Mouse (Mus musculus): ENCODE measurements around the gene Ldha. TPM values are rescaled to one million over a fixed set of nuclear protein-coding genes. Genes with fewer than 3 reads are reported as not detected.
"Not testable (repeated sequence)": the region's sequence is repeated elsewhere in the genome, so short reads cannot be mapped to it uniquely, and the experiment has no call there.

Gene Ldha
- 2,643 and 3,168 TPM in 2 replicates for polyA plus RNA-seq (2016; fragmentation: Nextera tagmentation; extraction: Ambion mirVana)

DNA sequence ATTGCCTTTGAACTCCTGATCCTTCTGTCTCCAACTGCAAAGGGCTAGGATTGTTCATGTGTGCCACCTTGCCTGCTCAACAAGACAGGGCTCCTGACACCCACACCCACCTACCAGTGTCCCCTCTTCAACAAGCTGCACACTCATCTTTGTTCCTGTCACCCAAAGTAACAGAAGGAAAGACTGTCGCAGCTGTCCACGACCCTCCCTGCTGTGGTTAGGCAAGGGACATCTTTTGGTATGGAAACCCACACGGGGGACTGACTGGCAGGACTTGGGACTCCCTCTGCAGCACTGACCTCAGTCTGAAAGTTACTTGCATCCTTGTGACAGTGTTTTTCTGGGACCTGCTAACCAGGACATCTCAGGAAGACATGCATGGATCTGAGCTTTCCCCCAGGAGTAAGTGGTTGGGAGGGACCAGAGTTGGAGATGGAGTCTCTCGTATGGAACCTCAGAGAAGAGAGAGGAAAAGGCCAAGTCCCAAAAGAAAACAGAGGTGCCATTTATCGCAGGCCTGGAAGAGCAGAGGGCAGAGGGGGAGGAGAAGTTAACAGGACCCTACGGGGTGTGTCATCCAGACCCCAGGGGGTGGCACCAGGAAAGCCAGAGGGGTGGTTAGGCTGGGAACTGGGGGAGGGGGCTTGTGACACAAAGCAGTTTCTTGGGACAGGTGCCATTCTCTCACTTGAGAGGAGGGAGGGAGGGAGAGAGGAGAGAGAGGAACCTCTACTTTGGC lies at the start of gene Ldha:
Ldha (plus strand) TSS at position 689 of the 739 bp plus-strand sequence.
- WGBS: 22% methylated on average over 6 of the region's 6 CpGs

DNA sequence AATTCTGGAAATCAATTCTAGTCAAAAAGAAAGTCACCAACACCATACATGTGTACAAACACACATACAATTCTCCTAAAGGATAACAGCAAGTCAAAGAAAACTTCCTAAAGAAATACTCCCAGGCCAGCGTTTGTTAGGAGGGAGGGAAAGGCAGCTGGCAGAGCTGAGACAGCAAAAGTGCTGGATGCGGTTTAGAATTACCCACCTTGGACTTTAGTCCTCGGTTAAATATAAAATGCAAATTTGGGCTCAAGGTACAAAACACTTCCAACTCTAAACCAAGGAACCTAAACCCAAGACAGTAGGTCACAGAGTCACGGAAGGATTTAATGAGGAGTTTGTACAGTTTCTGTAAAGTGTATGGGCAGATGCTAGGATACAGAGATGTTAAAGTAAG lies 47.4 kb upstream of the Ldha start:
- whole genome bisulfite sequencing: 88% methylated on average over 4 of the region's 4 CpGs
- Histone ChIP-seq H3K4me1 (peaks cover 23% of the 10 kb centered on the region), H3K4me3 (no peak overlapping the region), H3K9me3 (no peaks in the 10 kb centered on the region), H3K36me3 (replicated peaks) (peaks cover 28% of the 10 kb centered on the region), H3K27me3 (replicated peaks; ENCODE audit: low read depth, poor library complexity, severe bottlenecking) (no peaks in the 10 kb centered on the region), H3K27ac (replicated peaks) (no peak overlapping the region)
- DNase-seq (ENCODE audit: low spot score): no peak

More for the DNA sequence above, at the start of gene Ldha:
- no peak for DNase-seq (ENCODE audit: low spot score)
- peaks cover 32% of the 10 kb centered on the region for H3K27me3 ChIP-seq (replicated peaks; ENCODE audit: low read depth, poor library complexity, severe bottlenecking)
- H3K4me1 ChIP-seq: peaks cover 65% of the 10 kb centered on the region
- H3K4me3 ChIP-seq: no peak within 1 kb of the TSS
- H3K9me3 ChIP-seq: no peaks in the 10 kb centered on the region
- no peak within 1 kb of the TSS; the same call in 1 of the 2 replicates for H3K27ac ChIP-seq (replicated peaks)
- no peaks in the 10 kb centered on the region for H3K36me3 ChIP-seq (replicated peaks)

DNA sequence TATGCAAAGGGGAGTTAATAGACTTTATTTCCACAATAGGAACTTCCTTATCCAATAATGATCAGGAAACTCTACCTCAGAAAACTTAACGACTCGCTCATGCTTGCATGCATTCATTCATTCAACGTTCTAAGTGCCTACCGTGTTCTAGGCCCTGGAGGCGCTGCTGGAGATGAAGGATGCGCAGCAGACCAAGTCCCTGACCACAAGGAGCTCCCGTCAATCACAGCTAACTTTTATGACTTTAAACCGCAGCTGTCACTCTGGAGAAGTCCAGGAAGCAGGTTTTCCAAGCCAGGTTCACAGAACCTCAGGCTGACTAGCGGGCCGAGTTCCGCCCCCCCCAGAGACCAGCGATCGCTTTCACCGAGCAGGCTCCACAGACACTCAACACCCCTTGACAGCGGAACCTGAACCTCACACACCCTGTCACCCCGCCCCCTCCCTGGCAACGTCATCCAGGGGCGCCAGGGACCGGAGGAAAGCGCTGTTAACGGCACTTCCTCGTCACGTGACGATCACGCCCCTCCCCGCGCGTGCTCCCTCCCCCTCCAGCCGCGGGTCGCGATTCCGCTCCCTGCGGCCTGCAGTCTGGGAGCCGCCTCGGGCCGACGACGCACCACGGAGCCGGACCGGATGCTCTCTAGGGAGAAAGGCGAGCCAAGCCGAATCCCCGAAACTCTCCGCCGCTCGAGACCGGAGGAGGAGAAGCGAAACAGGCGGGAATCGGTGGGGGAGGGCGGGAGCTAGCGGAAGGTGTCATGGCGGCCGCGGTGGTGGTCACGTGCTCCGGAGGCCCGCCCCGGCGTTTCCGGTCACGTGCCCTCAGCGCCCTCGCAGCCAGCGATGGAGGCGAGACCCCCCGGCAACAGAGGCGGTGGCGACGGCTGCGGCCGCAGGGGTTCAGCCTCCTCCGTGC lies 45.7 kb upstream of the Ldha start, which contains the start of the genes Hps5 and Gtf2h1:
Hps5 (minus strand) TSS at position 778 of the 919 bp plus-strand sequence.
Gtf2h1 (plus strand) TSS at position 817 of the 919 bp plus-strand sequence.
- DNase-seq (ENCODE audit: low spot score): peak; percentile 98
- Histone ChIP-seq H3K36me3 (replicated peaks) (peaks cover 28% of the 10 kb centered on the region), H3K4me3 (peak within 1 kb of the TSS; percentile 96), H3K27ac (replicated peaks) (peak within 1 kb of the TSS; percentile 100), H3K9me3 (no peaks in the 10 kb centered on the region), H3K27me3 (replicated peaks; ENCODE audit: low read depth, poor library complexity, severe bottlenecking) (no peaks in the 10 kb centered on the region), H3K4me1 (peaks cover 23% of the 10 kb centered on the region)
- WGBS: under 1% methylated on average over 75 of the region's 75 CpGs

DNA sequence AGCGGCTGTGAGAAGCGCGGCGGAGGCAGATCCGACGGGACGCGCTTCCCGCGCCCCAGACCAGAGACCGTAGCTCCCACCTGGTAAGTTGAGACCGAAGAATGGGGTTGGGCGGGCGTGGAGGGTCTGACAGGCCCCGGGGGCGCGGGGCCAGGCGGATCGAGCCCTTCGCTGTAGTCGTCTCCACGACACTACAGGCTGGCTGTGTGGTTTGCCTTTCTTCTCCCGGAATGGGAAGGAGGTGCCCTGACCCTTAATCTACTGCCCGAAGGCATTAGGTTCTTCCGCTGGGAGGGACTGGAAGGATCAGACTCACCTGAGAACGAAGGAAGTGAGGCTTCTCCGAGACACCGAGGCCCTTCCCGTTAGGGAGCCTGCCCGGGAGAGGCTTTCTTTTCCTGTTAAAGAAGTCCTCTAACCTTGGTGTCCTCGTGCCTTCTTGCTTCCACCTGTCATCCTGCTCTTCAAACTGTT lies 45.0 kb upstream of the Ldha start:
- Histone ChIP-seq H3K36me3 (replicated peaks) (peaks cover 31% of the 10 kb centered on the region), H3K9me3 (no peaks in the 10 kb centered on the region), H3K4me3 (peak overlapping the region; percentile 96), H3K27me3 (replicated peaks; ENCODE audit: low read depth, poor library complexity, severe bottlenecking) (no peaks in the 10 kb centered on the region), H3K4me1 (peaks cover 23% of the 10 kb centered on the region), H3K27ac (replicated peaks) (peak overlapping the region; percentile 100)
- no peak for DNase-seq (ENCODE audit: low spot score)
- WGBS: under 1% methylated on average over 31 of the region's 31 CpGs

DNA sequence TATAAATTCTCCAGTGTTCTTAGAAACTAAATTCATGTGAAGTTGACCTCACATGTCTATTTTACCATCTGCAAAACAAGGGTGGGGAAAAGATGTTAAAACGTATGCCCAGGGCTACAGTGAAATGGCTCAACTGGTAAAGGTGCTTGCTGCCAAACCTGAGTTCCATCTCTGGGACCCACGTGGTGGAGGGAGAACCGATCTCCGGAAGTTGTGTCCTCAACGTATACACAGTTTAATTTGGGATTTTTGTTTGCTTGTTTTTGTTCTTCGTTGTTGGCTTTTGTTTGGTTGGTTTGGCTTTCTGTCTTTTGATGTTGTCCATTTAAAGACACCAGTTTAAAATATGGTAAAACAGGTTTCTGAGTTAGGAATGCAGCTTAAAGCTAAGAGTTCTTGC lies 44.5 kb upstream of the Ldha start:
- H3K36me3 ChIP-seq (replicated peaks): peaks cover 37% of the 10 kb centered on the region
- H3K4me3 ChIP-seq: peak overlapping the region; percentile 96
- no peak for DNase-seq (ENCODE audit: low spot score)
- no peaks in the 10 kb centered on the region for H3K27me3 ChIP-seq (replicated peaks; ENCODE audit: low read depth, poor library complexity, severe bottlenecking)
- H3K4me1 ChIP-seq: peaks cover 23% of the 10 kb centered on the region
- no peak overlapping the region for H3K27ac ChIP-seq (replicated peaks)
- H3K9me3 ChIP-seq: no peaks in the 10 kb centered on the region
- 58% methylated on average over 6 of the region's 6 CpGs for WGBS

DNA sequence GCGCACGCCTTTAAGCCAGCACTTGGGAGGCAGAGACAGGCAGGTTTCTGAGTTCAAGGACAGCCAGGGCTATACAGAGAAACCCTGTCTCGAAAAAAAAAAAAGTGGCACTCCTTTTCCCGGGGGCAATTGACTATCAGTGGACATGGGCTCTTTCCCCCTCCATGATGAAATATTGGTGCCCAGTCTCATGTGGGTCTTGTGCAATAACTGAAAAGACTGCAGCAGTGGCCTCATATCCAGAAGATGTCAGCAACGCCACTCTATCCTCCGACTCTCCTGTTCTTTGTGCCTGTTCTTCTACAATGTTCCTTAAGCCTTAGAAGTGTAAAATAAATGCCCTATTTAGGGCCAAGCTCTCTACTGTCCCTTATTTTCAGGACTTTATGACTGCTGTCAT lies 30.9 kb upstream of the Ldha start:
- Histone ChIP-seq H3K4me1 (no peaks in the 10 kb centered on the region), H3K36me3 (replicated peaks) (peaks cover 97% of the 10 kb centered on the region), H3K27me3 (replicated peaks; ENCODE audit: low read depth, poor library complexity, severe bottlenecking) (no peaks in the 10 kb centered on the region), H3K27ac (replicated peaks) (no peak overlapping the region), H3K9me3 (no peaks in the 10 kb centered on the region), H3K4me3 (no peak overlapping the region)
- WGBS: 95% methylated on average over 6 of the region's 6 CpGs
- no peak for DNase-seq (ENCODE audit: low spot score)

DNA sequence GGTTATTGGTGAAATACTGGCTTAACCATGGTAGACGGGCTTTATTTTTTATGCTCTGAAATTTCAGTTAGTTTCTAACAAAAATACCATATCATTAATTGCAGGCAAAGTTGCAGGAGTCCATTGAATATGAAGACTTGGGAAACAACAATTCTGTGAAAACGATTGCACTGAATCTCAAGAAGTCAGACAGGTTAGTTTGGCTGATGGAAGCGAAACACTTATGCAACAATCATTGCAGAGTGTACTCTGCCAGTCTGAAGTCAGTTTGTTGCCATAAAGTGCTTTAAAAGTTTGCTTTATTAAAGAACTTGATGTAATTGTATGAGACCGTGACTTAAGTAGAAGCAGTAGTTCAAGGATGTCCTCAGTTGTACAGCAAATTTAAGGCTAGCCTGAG lies 27.3 kb upstream of the Ldha start:
- DNase-seq (ENCODE audit: low spot score): no peak
- Histone ChIP-seq H3K36me3 (replicated peaks) (peaks cover 95% of the 10 kb centered on the region), H3K27me3 (replicated peaks; ENCODE audit: low read depth, poor library complexity, severe bottlenecking) (no peaks in the 10 kb centered on the region)

DNA sequence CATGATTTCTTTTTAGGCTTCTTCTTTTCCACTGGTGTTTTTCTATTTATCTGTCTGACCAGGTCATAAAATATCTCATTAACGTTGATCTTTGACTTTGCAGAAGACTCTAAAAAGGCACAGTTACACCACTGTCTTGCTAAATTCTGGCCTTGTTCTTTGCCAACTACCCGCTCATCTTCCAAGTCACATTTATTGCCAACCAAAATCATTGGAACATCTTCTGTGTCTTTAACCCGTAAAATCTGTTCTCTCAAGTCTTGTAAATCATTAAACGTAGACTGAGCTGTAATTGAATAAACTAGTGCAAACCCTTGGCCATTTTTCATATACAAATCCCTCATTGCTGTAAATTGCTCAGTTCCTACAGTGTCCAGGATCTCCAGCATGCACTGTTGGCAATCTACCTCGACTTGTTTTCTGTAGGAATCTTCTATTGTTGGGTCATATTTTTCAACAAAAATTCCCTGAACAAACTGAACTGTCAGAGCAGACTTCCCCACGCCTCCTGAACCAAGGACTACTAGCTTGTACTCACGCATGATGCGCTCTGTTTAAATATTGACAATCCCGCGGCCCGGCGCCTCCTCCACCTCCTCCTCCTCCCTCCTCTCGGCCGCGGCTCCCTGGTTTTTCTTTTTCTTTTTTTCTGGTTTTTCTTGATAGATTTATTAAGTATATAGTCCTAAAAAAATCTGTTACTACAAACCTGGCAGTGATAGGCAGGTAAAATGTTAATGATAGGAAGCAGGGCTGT lies 20.2 kb upstream of the Ldha start:
- H3K4me1 ChIP-seq; H3K27ac ChIP-seq (replicated peaks); DNase-seq (ENCODE audit: low spot score); H3K27me3 ChIP-seq (replicated peaks; ENCODE audit: low read depth, poor library complexity, severe bottlenecking); H3K4me3 ChIP-seq; H3K9me3 ChIP-seq: not testable (repeated sequence)
- WGBS: 93% methylated on average over 15 of the region's 15 CpGs
- peaks cover 79% of the 10 kb centered on the region for H3K36me3 ChIP-seq (replicated peaks)

More for the DNA sequence above, 27.3 kb upstream of the Ldha start:
- no peaks in the 10 kb centered on the region for H3K9me3 ChIP-seq
- H3K4me1 ChIP-seq: no peaks in the 10 kb centered on the region
- H3K4me3 ChIP-seq: no peak overlapping the region
- 93% methylated on average over 4 of the region's 4 CpGs for WGBS
- no peak overlapping the region for H3K27ac ChIP-seq (replicated peaks)

DNA sequence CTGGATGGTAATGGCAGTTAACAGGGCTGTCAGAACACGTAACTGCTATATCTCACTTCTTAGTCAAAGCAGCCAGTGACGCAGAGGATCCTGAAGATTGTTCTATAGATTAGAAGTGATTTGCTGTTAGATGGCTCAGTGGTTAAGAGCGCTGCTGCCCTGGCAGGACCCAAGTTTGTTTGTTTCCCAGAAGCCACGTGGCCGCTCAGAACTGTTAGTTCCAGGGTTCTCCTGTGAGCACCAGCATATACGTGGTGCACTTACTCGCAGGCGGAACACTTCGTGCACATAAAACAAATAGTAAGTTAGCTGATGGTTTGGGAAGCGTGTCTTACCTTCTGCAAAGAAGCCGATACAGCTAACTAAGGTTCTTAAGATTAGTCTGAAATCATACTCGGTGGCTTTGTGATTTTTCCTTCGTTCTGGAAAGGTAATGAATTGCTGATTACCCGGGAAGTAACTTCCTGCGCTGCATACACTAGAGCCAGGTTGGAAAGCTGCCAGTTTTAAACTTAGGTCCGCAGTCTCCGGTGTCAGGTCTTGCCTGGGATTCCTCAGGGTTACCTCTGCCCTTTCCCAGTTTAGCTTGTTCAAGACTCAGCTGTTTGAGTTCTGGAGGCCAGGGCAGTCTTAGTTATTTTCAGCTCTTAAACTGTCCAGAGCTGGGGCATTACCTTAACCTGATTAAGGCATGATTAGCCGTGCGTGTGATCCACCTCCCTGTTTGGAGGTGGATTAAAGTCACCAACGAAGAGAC lies 14.1 kb upstream of the Ldha start:
- Histone ChIP-seq H3K4me3 (no peak overlapping the region), H3K9me3 (no peaks in the 10 kb centered on the region), H3K4me1 (peaks cover 7% of the 10 kb centered on the region), H3K27ac (replicated peaks) (no peak overlapping the region), H3K36me3 (replicated peaks) (peaks cover 25% of the 10 kb centered on the region), H3K27me3 (replicated peaks; ENCODE audit: low read depth, poor library complexity, severe bottlenecking) (no peaks in the 10 kb centered on the region)
- no peak for DNase-seq (ENCODE audit: low spot score)
- WGBS: 81% methylated on average over 20 of the region's 20 CpGs

DNA sequence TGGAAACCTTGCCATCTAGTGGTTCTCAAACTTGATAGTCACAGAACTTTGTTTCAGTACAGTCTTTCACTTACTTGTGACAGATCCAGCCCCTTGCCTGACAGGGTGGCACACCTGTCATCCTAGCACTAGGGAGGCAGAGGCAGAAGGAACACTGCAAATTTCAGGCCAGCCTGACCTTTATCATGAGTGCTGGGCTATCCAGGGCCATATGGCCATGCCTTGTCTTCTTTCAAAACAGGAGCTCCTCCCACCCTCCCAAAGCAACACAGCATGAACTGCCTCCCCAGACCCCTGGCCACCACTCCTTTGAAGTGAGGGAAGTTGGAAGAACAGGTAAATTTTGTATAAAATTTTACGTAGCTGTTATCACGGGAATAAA lies 13.5 kb upstream of the Ldha start:
- Histone ChIP-seq H3K36me3 (replicated peaks) (peaks cover 19% of the 10 kb centered on the region), H3K27me3 (replicated peaks; ENCODE audit: low read depth, poor library complexity, severe bottlenecking) (no peaks in the 10 kb centered on the region), H3K4me3 (no peak overlapping the region), H3K4me1 (peaks cover 7% of the 10 kb centered on the region), H3K27ac (replicated peaks) (no peak overlapping the region), H3K9me3 (no peaks in the 10 kb centered on the region)
- DNase-seq (ENCODE audit: low spot score): no peak
- WGBS: 88% methylated on average over 2 of the region's 2 CpGs

DNA sequence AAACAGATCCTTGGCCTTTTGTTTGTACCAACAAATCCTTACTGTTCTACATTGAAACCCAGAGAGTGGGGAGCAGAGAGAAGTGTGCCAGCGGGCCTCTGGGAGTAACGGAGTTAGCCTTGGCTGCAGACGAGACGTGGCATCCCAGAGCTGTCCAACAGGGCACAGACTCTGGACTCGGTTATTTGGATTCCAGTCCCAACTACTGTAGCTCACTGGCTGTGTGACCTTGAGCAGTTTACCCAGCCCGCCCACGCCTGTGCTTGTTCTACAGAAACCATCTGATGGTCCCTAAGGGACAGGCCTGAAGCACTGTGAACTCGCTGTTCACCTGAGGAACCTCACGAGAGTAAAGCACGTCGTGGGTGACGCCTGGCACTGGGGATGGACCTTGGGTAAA lies 11.4 kb upstream of the Ldha start:
- WGBS: 89% methylated on average over 12 of the region's 12 CpGs

More for the DNA sequence above, 11.4 kb upstream of the Ldha start:
- Histone ChIP-seq H3K27me3 (replicated peaks; ENCODE audit: low read depth, poor library complexity, severe bottlenecking) (no peaks in the 10 kb centered on the region), H3K27ac (replicated peaks) (no peak overlapping the region), H3K4me1 (peaks cover 13% of the 10 kb centered on the region), H3K4me3 (no peak overlapping the region), H3K36me3 (replicated peaks) (no peaks in the 10 kb centered on the region), H3K9me3 (no peaks in the 10 kb centered on the region)
- DNase-seq (ENCODE audit: low spot score): no peak
